Mouse (Mus musculus) G1E (cell line): ENCODE measurements around the gene Crhr1.

Experiments used
- CTCF ChIP-seq: IDR thresholded peaks from 2 replicates; pipeline ENCODE4 v1.5.1; 2012; ENCODE audit warnings: low read depth, low read length, inconsistent platforms, mixed read lengths
- GATA1 ChIP-seq: IDR thresholded peaks from 2 replicates; pipeline ENCODE4 v1.6.1; 2012; ENCODE audit warnings: borderline replicate concordance, low read length, inconsistent platforms, mixed read lengths
- GATA2 ChIP-seq: IDR thresholded peaks from 2 replicates; pipeline ENCODE4 v1.6.1; 2012; ENCODE audit warnings: low read depth, low read length, inconsistent platforms, borderline replicate concordance
- POLR2AphosphoS5 ChIP-seq: IDR thresholded peaks from 2 replicates; pipeline ENCODE4 v1.6.1; 2012; ENCODE audit warnings: low read depth, low read length, inconsistent platforms; ENCODE audit not compliant: insufficient replicate concordance
- TAL1 ChIP-seq: conservative IDR thresholded peaks from 2 replicates; pipeline ENCODE4 v1.6.1; 2012; ENCODE audit warnings: low read depth, low read length, inconsistent platforms, mixed read lengths

GRCm38 (mm10) chr11:104118356-104118755 is 14.3 kb upstream of the Crhr1 start:
- TF ChIP-seq CTCF (no peak), GATA1 (no peak), TAL1 (no peak), GATA2 (no peak), POLR2AphosphoS5 (no peak)
